Mouse (Mus musculus) lung, embryonic 14.5 days (tissue): ENCODE measurements around the gene Slamf1. TPM values are rescaled to one million over a fixed set of nuclear protein-coding genes. Genes with fewer than 3 reads are reported as not detected.
"Not testable (repeated sequence)": the region's sequence is repeated elsewhere in the genome, so short reads cannot be mapped to it uniquely, and the experiment has no call there.

ENCODE experiments used
- ATAC-seq: fragments of 200-750 bp; cut with Nextera tagmentation; 2 replicates; pipeline ENCODE4 v1.8.0; 2017; ENCODE audit warnings: mild to moderate bottlenecking, moderate TSS enrichment, moderate library complexity; ENCODE audit not compliant: insufficient read depth
- DNase-seq: peaks from one replicate; pipeline ENCODE4 v3.0.0-alpha.2; 2015
- H3K27ac ChIP-seq: fragments of 300-500 bp; sonication (generic); 2 replicates; pipeline ENCODE4 v1.5.1; 2014; ENCODE audit warnings: low read depth, mild to moderate bottlenecking, moderate library complexity
- H3K27me3 ChIP-seq: fragments of 300-500 bp; sonication (generic); 2 replicates; pipeline ENCODE4 v1.6.1; 2014; ENCODE audit warnings: low read length, control low read depth; ENCODE audit not compliant: insufficient read depth
- H3K36me3 ChIP-seq: fragments of 300-500 bp; sonication (generic); 2 replicates; pipeline ENCODE4 v1.6.1; 2014; ENCODE audit warnings: control low read depth; ENCODE audit not compliant: insufficient read depth
- H3K4me1 ChIP-seq: fragments of 300-500 bp; sonication (generic); 2 replicates; pipeline ENCODE4 v1.6.1; 2014; ENCODE audit warnings: antibody characterized with exemption, control low read depth; ENCODE audit not compliant: insufficient read depth
- H3K4me2 ChIP-seq: fragments of 300-500 bp; sonication (generic); 2 replicates; pipeline ENCODE4 v1.6.1; 2014; ENCODE audit warnings: mild to moderate bottlenecking
- H3K4me3 ChIP-seq: fragments of 300-500 bp; sonication (generic); 2 replicates; pipeline ENCODE4 v1.5.1; 2014; ENCODE audit warnings: low read depth, low read length
- H3K9ac ChIP-seq: fragments of 300-500 bp; sonication (generic); 2 replicates; pipeline ENCODE4 v1.6.1; 2014
- H3K9me3 ChIP-seq: fragments of 300-500 bp; sonication (generic); 2 replicates; pipeline ENCODE4 v1.6.1; 2016; ENCODE audit warnings: low read depth, low read length, control low read depth
- CTCF ChIP-seq: IDR thresholded peaks from 2 replicates; pipeline ENCODE4 v1.5.1; 2016; ENCODE audit warnings: antibody characterized with exemption, low read depth
- WGBS: fragments of 180-500 bp; shearing (Covaris S2); extraction: QIAGEN DNeasy Blood & Tissue Kit; methylation state at CpG from one replicate; pipeline ENCODE4 v1.1.7; 2014; 5-methylcytosine and 5-hydroxymethylcytosine counted together
- polyA plus RNA-seq: library from polyadenylated mRNA; unstranded; fragments of >200 nt; fragmentation: Nextera tagmentation; extraction: Ambion mirVana; gene quantifications from 2 replicates; pipeline ENCODE4 v1.2.1, GENCODE M21; 2014

Slamf1 gene
- polyA plus RNA-seq, 1 experiment from 2014 or later: 1.1 TPM

- H3K9ac ChIP-seq: no peak overlapping the region
- H3K27me3 ChIP-seq: no peaks in the 10 kb centered on the region
- TF ChIP-seq CTCF: no peak
- ATAC-seq: no peak
- no peak overlapping the region for H3K27ac ChIP-seq
- no peak overlapping the region for H3K4me2 ChIP-seq
- H3K36me3 ChIP-seq: no peaks in the 10 kb centered on the region
- H3K4me1 ChIP-seq: no peaks in the 10 kb centered on the region
- no peak for DNase-seq
- H3K9me3 ChIP-seq: no peaks in the 10 kb centered on the region
- no peak overlapping the region for H3K4me3 ChIP-seq
- 73% methylated on average over 6 of the region's 6 CpGs for WGBS
These were observed 20.5 kb downstream of the Slamf1 start for GRCm38 (mm10) chr1:171787281-171788015.

GRCm38 (mm10) chr1:171788461-171789283 lies 21.7 kb downstream of the Slamf1 start:
- Histone ChIP-seq H3K9ac (no peak overlapping the region), H3K27me3 (no peaks in the 10 kb centered on the region), H3K9me3 (no peaks in the 10 kb centered on the region), H3K4me2 (no peak overlapping the region), H3K4me3 (no peak overlapping the region), H3K27ac (no peak overlapping the region), H3K4me1 (no peaks in the 10 kb centered on the region), H3K36me3 (no peaks in the 10 kb centered on the region)
- ATAC-seq: peak; percentile 87
- WGBS: 39% methylated on average over 12 of the region's 12 CpGs
- peak; percentile 58 for DNase-seq
- TF ChIP-seq CTCF: no peak

DNA sequence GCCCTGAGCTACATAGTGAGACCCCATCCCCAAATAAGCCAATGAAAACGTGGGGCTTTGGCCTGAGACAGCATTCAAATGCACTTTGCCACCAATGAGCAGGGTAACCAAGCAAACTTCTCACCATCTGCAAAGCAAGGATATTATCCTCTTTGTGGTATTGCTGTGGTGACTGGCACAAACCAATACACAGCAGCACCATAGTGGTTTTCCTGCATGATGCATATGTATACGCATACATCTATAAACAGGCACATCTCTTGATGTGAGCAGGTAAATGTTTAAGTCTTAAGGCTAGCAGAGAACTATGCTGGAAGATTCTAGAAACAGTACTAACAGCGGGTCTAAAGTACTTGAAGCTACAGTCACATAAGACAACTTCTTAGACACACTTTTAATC lies 22.5 kb downstream of the Slamf1 start:
- no peaks in the 10 kb centered on the region for H3K36me3 ChIP-seq
- no peak overlapping the region for H3K4me2 ChIP-seq
- no peak for ATAC-seq
- H3K9ac ChIP-seq: no peak overlapping the region
- no peak for TF ChIP-seq CTCF
- DNase-seq: no peak
- no peaks in the 10 kb centered on the region for H3K9me3 ChIP-seq
- H3K4me1 ChIP-seq: no peaks in the 10 kb centered on the region
- H3K4me3 ChIP-seq: no peak overlapping the region
- H3K27me3 ChIP-seq: no peaks in the 10 kb centered on the region
- H3K27ac ChIP-seq: no peak overlapping the region
- WGBS: 87% methylated on average over 3 of the region's 3 CpGs

GRCm38 (mm10) chr1:171791491-171791890 lies 24.6 kb downstream of the Slamf1 start:
- Histone ChIP-seq H3K4me3 (no peak overlapping the region), H3K4me1 (no peaks in the 10 kb centered on the region), H3K4me2 (no peak overlapping the region), H3K9me3 (no peaks in the 10 kb centered on the region), H3K27ac (no peak overlapping the region), H3K36me3 (no peaks in the 10 kb centered on the region), H3K27me3 (no peaks in the 10 kb centered on the region), H3K9ac (no peak overlapping the region)
- DNase-seq (no peak), ATAC-seq (no peak)
- no peak for TF ChIP-seq CTCF
- WGBS: 81% methylated on average over 3 of the region's 3 CpGs

DNA sequence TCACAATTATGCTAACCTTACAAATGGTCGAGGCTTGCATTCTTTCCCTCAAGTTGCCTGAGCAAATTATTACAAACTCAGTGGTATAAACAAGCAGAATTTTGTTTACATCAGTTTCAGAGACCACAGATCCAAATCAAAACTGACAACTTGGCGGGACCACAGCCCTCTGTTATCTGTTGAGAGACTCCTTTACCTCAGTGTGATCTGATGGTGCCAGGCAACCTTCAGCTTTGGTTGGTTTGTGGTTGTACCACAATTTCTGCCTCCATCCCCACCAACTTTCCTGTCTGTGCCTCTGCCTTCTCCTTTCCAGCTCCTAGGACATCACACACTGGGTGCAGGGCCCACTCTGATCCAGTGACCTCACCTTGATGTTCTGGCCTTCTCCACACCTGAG lies 29.3 kb downstream of the Slamf1 start:
- no peaks in the 10 kb centered on the region for H3K4me1 ChIP-seq
- no peaks in the 10 kb centered on the region for H3K36me3 ChIP-seq
- ATAC-seq (no peak), DNase-seq (no peak)
- WGBS: 32% methylated on average over 2 of the region's 2 CpGs
- H3K4me2 ChIP-seq: no peak overlapping the region
- no peaks in the 10 kb centered on the region for H3K9me3 ChIP-seq
- no peak overlapping the region for H3K27ac ChIP-seq
- no peaks in the 10 kb centered on the region for H3K27me3 ChIP-seq
- TF ChIP-seq CTCF: no peak
- H3K9ac ChIP-seq: no peak overlapping the region
- no peak overlapping the region for H3K4me3 ChIP-seq

DNA sequence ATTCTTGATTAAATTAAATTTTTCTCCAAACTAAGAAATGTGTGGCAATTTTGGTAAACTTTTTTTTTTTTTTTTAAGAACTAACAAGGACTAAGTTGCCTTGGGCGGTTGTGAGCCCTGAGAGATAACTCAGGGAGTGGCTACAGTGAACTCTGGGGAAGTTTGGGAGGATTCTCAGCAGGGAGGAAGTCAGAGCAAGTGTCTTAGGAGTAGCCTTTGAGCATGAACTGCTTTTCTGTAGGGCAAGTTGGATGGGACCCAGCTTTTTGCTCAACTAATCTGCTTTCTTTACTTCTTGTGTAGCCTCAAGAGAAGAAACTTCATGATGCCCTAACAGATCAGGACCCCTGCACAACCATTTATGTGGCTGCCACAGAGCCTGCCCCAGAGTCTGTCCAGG lies 30.9 kb downstream of the Slamf1 start:
- no peak for ATAC-seq
- H3K4me2 ChIP-seq: no peak overlapping the region
- H3K9me3 ChIP-seq: no peaks in the 10 kb centered on the region
- no peak for TF ChIP-seq CTCF
- H3K36me3 ChIP-seq: no peaks in the 10 kb centered on the region
- H3K9ac ChIP-seq: no peak overlapping the region
- no peak overlapping the region for H3K27ac ChIP-seq
- no peaks in the 10 kb centered on the region for H3K4me1 ChIP-seq
- no peaks in the 10 kb centered on the region for H3K27me3 ChIP-seq
- no peak for DNase-seq
- H3K4me3 ChIP-seq: no peak overlapping the region
- WGBS: 45% methylated on average over 1 of the region's 1 CpGs

GRCm38 (mm10) chr1:171799648-171800047 lies 32.7 kb downstream of the Slamf1 start:
- no peaks in the 10 kb centered on the region for H3K4me1 ChIP-seq
- no peak for TF ChIP-seq CTCF
- H3K4me3 ChIP-seq: no peak overlapping the region
- ATAC-seq (no peak), DNase-seq (no peak)
- H3K27ac ChIP-seq: no peak overlapping the region
- WGBS: 83% methylated on average over 4 of the region's 4 CpGs
- H3K36me3 ChIP-seq: no peaks in the 10 kb centered on the region
- no peak overlapping the region for H3K9ac ChIP-seq
- H3K4me2 ChIP-seq: no peak overlapping the region
- H3K9me3 ChIP-seq: no peaks in the 10 kb centered on the region
- no peaks in the 10 kb centered on the region for H3K27me3 ChIP-seq

GRCm38 (mm10) chr1:171811048-171811447 lies 44.1 kb downstream of the Slamf1 start:
- 67% methylated on average over 1 of the region's 1 CpGs for WGBS
- not testable (repeated sequence) for H3K27ac ChIP-seq, ATAC-seq, H3K4me1 ChIP-seq, DNase-seq, H3K9me3 ChIP-seq, H3K36me3 ChIP-seq, H3K9ac ChIP-seq, H3K4me3 ChIP-seq, H3K27me3 ChIP-seq, H3K4me2 ChIP-seq
